Mouse (Mus musculus): ENCODE data around the gene Gm45785. TPM values are rescaled to one million over a fixed set of nuclear protein-coding genes. Genes with fewer than 3 reads are reported as not detected.

Gene Gm45785
- total RNA-seq (2015) (0.35 TPM in 1 of 2 replicates, not detected in the other), total RNA-seq (2017) (not detected in 2 replicates)

DNA sequence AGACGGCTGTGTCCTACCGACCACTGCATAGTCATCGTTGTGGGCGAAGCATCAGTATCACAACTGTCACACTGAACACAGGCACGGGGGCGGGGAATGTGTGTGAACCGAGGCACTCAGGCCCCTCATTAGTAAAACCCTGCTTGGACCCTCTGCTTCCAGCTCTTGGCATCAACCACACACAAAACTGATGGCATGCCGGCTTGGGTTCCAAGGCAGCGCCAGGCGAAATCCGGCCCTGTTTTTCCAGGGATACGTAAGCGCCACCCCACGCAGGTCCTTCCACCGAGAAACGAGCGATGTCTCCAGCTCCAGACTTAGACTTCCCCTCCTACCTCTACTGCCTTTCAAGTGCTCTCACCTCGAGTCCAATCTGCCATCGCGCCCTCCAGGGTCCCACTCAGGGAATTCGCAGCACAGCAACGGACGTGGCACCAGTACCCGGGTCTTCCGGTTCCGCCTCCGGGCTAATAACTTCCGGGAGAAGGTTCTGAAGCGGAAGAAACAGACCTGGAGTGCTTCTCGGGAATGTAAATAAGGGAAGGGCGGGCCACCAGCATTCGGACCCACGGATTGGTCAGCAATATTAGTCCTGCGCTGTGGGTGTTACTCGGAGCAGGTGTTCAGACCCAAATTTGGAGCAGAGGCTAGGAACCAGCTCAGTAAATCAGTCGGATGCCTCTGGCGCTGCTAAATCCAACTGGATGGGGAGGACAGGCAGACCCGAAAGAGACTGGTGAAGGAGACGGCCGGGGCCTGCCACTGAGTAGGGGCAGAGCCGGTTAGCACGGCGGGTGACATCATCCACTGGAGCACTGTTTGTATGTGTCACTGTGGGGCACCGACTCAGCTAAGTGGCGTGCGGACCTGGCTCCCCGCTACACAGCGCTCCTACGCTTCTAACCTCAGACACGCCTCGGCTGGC, at the start of gene Gm45785:
Gene Gm45785 (minus strand): TSS at position 472 of the 925 bp plus-strand sequence.
- ATAC-seq (replicated peaks; ENCODE audit: poor library complexity) = peak; percentile 54

- peak; percentile 51 for ATAC-seq (replicated peaks; ENCODE audit: poor library complexity)
Measured at GRCm38 (mm10) chr7:140905642-140906081, 49.5 kb upstream of the Gm45785 start.

GRCm38 (mm10) chr7:140903212-140903611, 47.1 kb upstream of the Gm45785 start:
- ATAC-seq (replicated peaks; ENCODE audit: poor library complexity) = peak; percentile 86

GRCm38 (mm10) chr7:140902036-140902875, 46.1 kb upstream of the Gm45785 start:
- no peak for ATAC-seq (replicated peaks; ENCODE audit: poor library complexity)

- ATAC-seq (replicated peaks; ENCODE audit: poor library complexity) = no peak
Measured at GRCm38 (mm10) chr7:140900220-140900619, 44.1 kb upstream of the Gm45785 start, which contains the start of gene Cox8b. Gene Cox8b (minus strand): TSS chr7:140900446.

GRCm38 (mm10) chr7:140899121-140899520, 43.0 kb upstream of the Gm45785 start:
- no peak for ATAC-seq (replicated peaks; ENCODE audit: poor library complexity)

DNA sequence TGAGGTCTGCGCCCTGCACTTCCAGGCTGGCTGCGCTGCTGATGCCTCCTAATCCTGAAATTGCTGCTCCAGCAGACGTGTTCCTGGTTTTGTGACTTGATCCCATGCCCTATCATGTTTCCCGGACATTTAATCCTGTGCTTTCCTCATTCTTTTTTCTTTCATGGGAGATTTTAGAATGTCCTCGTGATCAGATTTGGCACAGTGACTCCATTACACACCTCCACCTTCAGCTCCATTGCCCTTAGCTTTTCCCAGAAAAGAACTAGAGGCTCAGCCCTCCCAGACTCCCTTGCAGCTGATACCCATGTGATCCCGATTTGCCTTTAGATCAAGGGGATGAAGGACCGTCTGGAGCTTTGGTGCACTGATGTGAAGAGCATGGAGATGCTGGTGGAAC, 41.7 kb upstream of the Gm45785 start:
- no peak for ATAC-seq (replicated peaks; ENCODE audit: poor library complexity)

DNA sequence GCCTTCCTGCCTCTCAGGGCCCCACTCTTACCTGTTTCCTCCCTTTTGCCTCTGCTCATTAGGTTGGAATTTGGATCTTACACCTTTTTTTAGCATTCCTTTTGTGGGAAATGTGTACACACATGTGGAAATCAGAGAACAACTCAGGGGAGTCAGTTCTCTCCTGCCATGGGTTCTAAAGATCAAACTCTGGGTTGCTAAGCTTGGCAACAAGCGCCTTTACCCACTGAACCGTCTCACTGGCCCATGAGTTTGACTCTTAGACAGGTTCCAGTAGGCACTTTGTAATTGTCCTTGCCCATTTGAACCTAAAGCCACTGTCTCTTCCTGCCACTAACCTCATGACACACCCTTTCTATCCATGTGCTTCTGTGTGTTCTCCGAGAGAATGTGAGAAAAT, 38.5 kb upstream of the Gm45785 start:
- no peak for ATAC-seq (replicated peaks; ENCODE audit: poor library complexity)

DNA sequence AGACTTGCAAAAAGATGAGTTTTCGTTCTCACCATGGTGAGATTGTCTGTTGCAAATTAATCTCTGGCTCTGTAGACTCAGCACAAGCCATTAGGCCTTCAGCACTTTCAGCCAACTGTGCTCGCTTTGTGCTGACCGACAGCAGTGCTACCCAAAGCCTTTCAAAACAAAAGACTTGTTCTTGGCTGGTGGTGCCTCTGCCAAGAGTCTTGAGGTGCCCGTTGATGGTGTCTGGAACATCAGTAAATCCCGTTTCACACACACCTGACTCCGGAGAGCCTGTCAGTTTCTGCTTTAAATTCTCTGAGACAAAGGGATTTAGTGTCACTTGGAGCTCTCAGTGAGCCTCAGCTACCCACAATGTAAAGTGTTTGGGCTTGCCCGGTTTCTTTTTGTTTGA, 37.9 kb upstream of the Gm45785 start:
- no peak for ATAC-seq (replicated peaks; ENCODE audit: poor library complexity)

- peak; percentile 46; the same call in 1 of the 2 replicates for ATAC-seq (replicated peaks; ENCODE audit: poor library complexity)
Measured at GRCm38 (mm10) chr7:140890636-140891035, 34.5 kb upstream of the Gm45785 start.

DNA sequence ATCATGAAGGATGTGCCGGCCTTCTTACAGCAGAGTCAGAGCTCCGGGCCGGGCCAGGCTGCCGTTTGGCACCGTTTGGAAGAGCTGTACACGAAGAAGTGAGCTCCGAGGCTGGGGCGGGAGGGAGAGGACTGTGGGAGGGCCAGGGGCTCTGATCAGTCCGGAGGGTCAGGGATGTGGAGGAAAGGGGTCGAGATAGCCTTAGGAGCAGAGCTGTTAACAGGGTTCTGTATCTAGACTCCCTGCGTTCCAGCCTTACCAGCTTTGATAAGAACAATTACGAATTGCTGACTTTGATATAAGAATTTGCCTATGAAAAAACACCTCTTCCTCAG, 26.3 kb upstream of the Gm45785 start:
- peak; percentile 1; the same call in 1 of the 2 replicates for ATAC-seq (replicated peaks; ENCODE audit: poor library complexity)

GRCm38 (mm10) chr7:140881696-140882468, 25.8 kb upstream of the Gm45785 start, which contains the start of the genes Psmd13 and Sirt3:
Gene Psmd13 (plus strand): TSS chr7:140881968.
Gene Sirt3 (minus strand): TSS chr7:140882309.
- peak; percentile 82 for ATAC-seq (replicated peaks; ENCODE audit: poor library complexity)

DNA sequence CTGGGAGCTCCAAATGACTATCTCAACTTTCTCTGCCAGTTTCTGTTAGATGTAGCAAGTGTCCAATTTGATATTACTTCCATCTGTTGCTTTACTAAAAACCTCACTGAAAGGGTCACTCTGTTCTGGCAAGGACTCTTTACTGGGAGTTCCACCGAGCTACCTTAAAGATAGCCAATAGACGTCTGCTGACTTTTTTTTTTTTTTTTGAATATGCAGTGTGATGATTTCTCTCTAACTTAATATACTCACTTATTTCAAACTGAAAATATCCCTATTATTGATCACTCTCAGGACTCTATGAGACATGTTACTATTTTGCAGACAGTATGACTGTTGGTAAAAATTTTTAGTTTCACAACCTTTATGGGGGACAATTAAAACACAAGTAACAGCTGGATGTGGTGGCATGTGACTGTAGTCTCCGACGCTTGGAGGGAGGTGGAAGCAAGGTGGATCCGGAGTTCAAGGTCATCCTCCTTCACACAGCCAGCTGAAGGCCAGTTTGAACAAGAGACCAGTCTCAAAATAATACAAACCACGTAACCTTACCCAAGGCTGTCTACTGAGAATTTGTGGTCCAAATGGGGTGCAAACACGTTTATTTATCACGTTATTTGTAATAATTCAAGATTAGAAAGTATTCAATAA, 24.9 kb upstream of the Gm45785 start:
- no peak for ATAC-seq (replicated peaks; ENCODE audit: poor library complexity)

DNA sequence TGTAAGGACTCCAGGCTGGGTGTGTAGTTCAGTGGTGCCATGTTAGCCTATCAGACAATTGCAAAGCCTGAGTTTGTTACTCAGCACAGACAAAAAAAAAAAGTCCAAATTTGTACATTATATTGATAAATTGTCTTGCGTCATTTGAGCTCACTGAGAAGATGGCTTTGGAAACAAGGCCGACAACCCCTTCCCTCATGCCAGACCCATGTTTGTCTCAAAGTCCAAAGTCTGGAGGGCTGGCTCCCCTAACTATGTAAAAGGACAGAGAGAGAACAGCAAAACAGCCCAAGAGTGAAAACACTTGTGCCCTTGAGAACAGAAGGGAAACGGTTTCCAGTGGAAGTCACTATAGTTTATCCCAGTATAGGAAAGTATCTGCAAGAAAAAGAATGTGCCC, 24.3 kb upstream of the Gm45785 start:
- no peak for ATAC-seq (replicated peaks; ENCODE audit: poor library complexity)

GRCm38 (mm10) chr7:140879355-140879754, 23.2 kb upstream of the Gm45785 start:
- peak; percentile 30 for ATAC-seq (replicated peaks; ENCODE audit: poor library complexity)

GRCm38 (mm10) chr7:140877364-140877763, 21.2 kb upstream of the Gm45785 start:
- ATAC-seq (replicated peaks; ENCODE audit: poor library complexity) = peak; percentile 33

- peak; percentile 83 for ATAC-seq (replicated peaks; ENCODE audit: poor library complexity)
Measured at GRCm38 (mm10) chr7:140874224-140874623, 18.1 kb upstream of the Gm45785 start.

GRCm38 (mm10) chr7:140864761-140865160, 8.6 kb upstream of the Gm45785 start:
- no peak for ATAC-seq (replicated peaks; ENCODE audit: poor library complexity)

- ATAC-seq (replicated peaks; ENCODE audit: poor library complexity) = no peak
Measured at GRCm38 (mm10) chr7:140860728-140861127, 4.6 kb upstream of the Gm45785 start.

GRCm38 (mm10) chr7:140859997-140860396, 3.9 kb upstream of the Gm45785 start:
- ATAC-seq (replicated peaks; ENCODE audit: poor library complexity) = no peak
